Mouse (Mus musculus) NIH3T3 (cell line): Measurements from ENCODE around the gene Atp23.
A peak's percentile ranks its signal among the peaks of the same experiment; 100 is the strongest.

Source experiments
- DNase-seq: peaks from one replicate; pipeline ENCODE4 v3.0.0-alpha.2; 2012; ENCODE audit warnings: low read depth

Atp23 gene

DNA sequence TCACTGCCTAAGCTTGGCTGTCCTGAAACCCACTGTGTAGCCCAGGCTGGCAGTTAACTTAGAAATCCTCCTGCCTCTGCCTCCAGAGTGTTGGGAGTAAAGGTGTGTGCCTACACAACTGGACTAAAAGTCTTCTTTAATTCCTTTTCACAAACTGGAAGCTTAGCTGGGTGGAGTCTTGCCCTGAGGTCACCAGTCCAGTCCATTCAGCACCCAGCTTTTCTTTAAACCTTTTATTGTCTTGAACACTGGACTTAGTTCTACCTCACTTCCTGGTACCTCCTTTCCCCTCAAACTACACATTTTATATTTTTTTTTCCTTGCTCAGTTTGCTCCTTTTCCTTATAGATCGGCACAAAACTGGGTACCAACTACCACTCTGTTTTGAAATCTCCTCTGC is 10.3 kb upstream of the Atp23 start:
- no peak for DNase-seq

DNA sequence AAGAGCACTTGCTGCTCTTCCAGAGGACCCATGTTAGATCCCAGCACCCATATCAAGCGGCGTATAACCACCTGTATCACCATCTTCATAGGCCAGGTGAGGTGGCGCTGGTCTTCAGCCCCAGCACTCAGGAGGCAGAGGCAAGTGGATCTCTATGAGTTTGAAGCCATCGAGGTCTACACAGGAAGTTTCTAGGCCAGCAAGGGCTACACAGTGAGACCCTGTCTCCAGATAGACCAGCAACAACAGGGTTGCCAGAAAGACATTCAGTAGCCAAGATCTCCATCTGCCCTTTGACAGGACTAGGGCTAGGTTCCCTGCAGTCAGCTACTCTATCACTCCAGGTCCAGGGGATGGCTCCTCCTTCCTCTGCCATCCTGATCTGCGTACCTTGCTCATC is 5.7 kb upstream of the Atp23 start:
- no peak for DNase-seq

DNA sequence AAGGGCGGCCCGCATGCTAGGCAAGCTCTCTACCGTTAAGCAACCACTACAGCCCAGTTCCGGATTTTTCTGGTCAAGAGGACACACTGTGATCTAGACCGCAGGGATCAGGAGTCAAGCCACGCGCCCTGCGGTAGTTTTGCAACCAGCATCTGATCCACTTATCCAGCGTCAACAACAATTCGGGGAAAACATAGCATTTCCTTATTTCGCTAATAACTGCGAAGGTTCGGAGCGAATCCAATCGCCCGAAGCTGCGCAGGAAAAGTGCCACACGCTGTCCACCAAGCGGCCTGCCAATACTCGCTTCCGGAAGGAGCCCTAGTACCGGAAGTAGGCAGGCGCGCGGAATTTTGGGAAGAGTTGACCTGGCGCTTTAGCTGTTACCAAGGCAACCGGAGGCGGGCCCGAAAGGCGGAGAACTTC is 4.5 kb upstream of the Atp23 start:
- peak; percentile 98 for DNase-seq

DNA sequence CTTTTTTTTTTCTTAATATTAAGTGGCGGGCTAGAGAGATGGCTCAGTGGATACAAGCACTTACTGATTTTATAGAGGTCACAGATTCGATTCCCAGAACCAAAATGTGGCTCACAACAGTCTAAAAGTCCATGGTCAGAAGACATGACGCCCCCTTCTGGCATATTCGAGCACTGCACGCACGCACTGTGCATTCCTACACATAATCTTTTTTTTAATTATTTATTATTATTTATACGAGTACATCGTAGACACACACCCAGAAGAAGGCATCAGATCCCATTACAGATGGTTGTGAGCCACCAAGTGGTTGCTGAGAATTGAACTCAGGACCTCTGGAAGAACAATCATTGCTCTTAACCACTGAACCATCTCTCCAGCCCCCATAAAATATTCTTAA is 3.9 kb upstream of the Atp23 start:
- peak; percentile 45 for DNase-seq

DNA sequence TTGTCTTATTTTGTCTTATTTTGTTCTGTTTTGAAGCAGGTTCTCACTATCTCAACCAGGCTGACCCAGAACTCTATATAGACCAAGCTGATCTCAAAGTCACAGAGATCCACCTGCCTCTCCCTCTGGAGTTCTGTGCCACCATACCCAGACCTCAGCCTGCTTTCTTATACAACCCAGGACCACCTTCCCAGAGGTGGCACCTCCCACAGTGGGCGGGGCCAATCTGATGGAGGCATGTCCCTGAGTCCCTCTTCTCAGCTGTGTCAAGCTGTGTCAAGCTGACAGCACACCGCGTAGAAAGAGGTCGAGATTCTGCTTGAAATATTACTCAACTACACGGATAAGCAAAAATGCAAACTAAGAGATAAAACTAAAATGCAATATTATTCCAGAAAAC is 3.1 kb upstream of the Atp23 start:
- no peak for DNase-seq

DNA sequence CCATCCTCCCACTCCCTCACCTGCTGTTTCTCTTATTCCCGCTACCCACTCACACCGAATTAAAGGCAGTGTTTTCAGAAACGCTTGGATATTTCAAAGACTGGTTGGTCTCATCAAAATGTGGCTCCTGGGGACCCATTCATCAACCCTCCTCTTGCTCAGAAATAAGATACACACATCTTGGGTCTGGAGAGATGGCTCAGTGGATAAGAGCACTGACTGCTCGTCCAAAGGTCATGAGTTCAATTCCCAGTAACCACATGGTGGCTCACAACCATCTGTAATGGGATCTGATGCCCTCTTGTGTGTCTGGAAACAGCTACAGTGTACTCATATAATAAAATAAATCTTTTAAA is 311 bp upstream of the Atp23 start:
- DNase-seq: no peak

DNA sequence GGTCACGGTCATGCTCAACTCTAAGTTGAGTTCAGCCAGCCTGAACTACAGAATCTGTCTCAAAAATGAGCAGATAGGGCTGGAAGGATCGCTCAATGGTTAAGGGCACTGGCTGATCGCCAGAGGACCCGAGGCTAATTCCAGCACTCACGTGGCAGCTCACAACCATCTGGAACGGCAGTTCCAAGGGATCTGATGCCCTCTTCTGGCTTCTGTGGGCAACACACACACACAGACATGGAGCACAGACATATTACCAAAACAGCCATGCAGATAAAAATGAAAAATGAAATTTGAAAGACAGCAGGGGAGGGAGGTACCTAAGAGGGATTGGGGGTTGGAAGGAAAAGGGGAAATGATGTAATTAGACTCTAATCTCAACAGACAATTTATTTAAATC is 5.3 kb downstream of the Atp23 start:
- DNase-seq: no peak

DNA sequence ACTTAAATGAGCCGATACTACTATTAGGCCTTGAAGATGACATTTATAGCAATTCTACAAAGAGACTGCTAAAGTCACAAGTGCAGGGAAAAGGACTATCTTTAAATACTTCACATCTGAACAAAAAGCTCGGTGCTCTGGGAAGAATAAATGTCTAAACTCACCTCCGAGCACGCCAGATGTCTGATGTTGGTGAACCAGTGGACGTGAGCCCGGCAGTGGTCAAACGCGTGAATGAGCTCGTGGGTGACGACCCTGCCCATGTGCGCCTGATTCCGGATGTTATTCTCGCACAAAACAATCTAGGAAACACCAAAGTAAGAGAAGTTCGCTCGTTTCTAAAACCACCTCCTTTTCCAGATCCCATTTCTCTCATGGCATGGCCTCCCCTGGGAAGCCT is 7.1 kb downstream of the Atp23 start:
- no peak for DNase-seq

DNA sequence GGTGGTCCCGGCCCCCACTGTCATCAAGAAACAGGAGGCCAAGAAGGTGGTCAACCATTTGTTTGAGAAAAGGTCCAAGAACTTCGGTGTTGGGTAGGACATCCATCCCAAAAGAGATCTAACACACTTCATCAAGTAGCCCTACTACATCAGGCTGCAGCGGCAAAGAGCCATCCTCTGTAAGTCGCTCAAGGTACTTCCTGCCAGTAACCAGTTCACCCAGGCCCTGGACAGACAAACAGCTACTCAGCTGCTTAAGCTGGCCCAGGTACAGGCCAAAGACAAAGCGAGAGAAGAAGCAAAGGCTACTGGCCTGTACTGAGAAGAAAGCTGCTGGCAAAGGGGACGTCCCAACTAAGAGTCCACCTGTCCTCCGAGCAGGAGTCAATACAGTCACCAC is 8.0 kb downstream of the Atp23 start:
- DNase-seq: no peak

DNA sequence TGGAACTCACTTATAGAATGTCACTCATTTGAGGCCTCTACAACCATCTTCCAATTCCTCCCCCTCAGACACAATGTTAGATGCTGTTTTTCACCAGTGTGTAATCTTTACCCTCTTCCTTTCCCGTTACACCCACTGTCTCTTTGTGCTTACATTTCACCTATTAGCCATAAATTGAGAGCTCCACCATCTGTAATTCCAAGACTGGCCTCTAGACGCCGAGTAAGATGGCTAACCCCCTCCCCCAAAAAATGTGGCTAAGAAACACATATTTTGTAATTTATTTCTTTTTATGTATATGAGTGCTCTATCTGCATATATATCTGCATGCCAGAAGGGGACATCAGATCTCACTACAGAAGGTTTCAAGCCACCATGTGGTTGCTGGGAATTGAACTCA is 27.4 kb downstream of the Atp23 start:
- no peak for DNase-seq

DNA sequence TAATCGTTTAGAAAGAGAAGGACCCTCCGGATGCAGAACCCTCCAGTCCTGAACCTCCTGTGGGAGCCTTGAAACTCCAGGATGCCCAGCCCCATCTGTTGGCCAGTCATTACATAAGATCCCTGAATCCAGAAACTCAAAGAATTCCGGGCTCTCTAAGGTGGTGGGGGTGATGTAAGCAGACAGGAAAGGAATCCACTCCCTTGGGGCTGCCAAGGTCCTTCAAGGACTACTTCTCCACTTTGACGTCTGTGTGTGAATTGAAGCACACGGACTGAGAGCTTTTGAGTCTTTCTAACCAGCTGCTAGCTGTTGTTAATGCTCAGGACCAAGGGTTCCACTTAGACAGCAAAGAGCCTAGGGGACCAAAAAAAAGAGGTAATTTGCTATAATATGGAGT is 28.9 kb downstream of the Atp23 start:
- no peak for DNase-seq

DNA sequence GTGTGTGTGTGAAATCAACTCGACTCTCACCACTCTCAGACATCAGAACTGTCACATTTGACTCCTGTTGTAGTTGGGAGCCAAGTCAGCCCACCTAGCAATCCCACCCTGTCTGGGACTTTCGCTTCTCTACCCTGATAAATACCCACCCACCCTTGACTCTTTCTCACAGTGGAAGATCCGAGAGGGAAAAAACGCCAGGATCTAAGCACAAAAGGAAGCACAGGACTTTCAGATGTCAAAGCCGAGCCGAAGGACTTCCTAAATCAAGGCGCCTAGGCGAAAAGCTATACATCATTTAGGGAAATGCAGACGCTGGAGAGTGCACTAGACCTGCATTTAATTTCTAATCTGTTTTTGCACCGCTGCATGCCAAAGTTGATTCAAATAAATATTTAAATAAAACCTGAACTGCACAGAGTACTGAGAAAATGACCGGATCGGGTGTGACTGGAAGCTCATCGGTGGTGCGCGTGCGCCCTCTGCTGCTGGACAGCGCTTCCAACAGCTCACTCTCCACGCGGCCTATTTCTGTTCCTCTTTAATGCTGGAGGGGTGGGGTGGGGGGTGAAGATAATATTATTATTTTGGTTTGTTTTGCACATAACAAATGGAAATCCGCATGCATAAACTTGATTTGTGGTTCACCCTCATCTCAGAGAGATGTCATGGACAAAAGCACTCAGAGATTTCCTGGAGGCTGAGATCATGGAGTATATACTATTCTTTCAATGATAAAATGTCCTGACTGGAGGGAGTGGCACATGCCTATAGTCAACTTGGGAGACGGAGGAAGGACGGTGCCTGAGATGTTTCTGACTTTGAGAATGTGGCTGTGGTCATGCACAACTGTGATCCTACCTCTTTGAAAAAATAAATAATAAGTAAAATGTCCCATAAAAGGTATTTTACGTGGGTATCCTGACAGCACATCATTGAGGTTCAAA is 31.5 kb downstream of the Atp23 start:
- peak; percentile 87 for DNase-seq

DNA sequence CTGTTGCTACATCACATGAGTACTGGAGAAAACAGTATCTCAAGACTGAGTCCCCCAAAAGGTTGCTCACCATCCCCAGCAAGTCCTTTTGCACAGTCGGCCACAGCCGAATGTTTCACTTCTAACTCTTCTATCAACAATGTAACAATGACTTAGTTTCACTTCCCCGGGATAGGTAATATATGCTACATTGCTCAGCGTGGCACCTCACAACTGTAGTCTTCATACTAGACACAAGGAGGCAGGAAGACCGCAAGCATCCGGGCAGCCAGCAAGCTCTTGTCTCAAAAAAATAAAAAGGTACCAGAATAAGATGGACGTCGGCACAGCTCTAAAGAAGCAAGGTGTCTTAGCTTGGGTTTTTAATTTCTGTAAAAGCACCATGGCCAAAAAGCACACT is 35.9 kb downstream of the Atp23 start:
- DNase-seq: no peak

DNA sequence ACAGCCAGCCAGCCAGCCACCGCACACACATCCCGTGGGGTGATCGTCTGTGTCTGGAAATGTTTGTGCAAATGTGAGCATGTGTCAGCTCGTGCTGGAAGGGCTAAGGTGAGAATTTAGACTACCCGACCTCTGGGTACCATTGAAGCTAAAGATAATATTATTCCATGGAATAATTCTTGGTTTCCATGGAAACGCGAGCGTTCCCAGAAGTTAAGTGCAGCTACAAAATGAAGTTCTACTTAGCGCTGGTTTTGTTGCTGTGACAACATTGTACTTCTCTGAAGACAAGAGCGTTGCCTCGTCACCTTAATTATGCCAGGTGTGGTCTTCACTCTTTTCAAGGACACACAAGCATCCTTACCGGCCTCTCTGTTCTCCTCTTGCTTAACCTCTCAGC is 39.0 kb downstream of the Atp23 start:
- DNase-seq: no peak

DNA sequence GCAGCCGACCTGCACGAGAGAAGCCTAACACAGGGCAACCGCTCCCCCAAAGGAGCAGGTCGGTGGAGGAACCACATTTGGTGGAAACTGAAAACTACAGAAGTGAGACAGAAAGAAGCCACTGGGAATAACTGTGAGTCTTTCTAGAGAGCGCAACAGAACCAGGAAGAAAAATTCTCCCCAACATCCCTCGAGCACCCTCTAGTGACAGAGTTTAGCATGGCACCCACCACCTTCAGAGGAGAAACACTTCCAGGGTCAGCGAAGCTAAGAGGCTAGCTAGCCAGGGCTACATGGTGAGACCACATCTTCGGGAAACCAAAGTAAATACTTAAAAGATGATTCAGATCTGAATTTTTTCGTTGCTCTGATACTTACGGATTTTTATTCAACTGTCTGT is 47.9 kb downstream of the Atp23 start:
- DNase-seq: peak; percentile 43

DNA sequence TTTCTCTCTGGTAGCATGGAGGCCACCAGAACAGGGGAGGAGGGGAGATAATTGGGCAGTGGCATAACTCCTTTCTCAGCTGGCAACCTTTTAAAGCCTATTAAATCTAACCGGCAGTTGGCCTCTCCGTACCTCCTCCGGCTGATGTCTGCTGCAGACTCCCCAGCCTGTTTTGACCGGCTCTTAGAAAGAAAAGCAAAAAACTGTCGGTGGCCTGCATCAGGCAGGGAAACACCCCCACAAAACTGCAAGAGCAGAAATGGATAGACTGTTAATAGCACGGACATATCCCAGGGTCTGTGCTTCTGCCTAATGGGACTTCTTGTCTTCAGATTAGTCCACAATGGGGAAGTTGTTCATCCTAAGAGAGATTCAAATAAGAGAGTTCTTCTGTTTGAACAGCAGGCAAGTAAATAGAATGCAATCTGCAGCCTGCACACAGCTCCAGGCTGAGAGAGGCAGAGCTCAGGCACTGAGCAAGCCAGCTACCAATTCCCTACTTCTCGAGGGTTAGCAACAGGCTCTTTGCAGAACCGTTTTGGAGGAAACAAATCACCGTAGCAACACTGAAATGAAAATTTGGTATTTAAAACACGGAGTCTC is 55.7 kb downstream of the Atp23 start:
- DNase-seq: no peak

DNA sequence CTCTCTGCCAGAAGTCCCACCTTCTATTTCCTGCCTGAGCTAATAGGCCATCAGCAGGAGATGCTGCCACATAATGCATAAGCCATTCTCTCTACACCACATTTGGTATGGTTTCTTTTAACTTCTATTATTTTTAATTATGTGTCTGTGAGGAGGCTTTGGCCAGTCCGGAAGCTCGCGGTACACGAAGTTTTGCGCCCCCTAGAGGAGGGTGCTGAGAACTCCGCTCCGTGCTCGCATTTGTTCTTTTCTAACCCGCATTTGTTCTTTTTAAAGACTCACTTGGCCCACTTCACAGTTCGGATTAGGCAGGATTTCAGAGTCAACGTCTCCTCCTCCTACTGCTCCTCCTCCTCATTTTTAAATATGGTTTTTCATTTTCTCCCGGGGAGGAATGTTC is 56.5 kb downstream of the Atp23 start:
- peak; percentile 57 for DNase-seq

DNA sequence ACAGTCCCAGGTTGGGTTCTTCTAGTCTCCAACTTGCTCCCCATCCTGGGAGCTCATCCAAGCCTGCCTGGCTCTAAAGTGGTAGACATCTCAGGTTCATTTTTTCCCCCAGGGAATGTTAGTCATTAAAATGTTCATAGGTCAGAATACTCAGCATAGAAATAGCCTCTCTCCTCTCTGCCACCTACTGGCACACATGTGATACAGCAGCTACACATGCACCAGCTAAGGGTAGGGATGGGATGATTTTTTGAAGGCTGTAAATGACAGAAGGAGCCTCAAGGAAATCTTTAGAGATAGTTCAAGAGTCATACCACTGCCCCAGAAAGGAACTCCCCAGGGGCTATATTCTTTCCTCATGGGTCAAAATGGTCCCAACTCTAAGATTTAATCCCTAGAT is 60.9 kb downstream of the Atp23 start:
- DNase-seq: no peak

DNA sequence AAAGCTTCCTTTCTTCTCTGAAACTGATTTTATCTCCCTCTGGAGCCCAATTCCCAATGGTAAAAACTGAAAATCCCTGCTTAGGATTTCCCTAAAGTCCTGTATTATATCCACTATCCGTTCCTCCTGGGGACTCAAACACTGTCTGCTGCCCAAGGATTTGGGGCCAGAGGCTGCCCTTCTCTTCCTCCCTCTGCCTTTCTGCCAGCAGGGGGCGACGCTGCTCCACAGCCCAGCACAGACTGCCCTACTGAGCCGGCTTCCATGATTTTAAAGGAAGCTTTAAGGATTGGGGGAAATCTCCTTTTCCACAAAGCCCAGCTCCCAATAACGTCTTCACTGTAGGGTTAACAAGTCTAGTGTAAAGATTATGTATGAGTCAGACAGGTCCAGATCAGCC is 68.1 kb downstream of the Atp23 start:
- DNase-seq: peak; percentile 52

DNA sequence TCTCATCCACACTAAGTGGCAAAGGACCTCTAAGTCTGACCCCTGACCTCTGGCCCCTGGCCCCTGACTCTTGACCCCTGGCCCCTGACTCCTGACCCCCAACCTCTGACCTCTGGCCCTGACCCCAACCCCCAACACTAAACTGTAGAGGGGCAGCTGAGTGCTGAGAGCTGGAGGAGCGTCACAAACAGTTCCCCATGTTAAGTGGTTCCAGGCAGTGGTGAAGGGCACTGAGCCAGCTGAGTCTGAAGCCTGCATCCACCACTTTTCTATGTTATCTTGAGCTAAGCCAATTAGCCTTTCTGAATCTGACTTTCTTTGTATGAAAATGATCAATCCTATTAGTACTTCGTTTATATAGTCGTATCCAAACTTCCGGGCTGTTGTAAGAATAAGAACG is 69.8 kb downstream of the Atp23 start:
- DNase-seq: peak; percentile 11

DNA sequence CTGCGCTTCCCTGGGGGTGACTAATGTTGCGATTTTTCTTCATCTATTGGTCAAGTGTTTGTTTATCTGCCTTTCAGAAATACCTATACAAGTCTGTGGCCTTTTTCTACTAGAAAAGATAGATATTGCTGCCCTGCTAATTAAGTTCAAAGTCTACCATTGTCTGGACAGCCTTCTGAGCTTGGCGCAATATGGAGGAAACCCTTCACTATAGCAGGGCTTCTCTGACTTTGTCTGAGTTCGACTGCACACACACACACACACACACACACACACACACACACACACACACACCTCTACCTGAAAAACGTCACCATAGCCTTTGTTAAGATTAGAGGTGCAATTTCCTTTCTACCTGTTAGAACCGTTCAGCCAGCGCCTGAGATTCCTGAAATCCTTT is 72.5 kb downstream of the Atp23 start:
- DNase-seq: no peak

DNA sequence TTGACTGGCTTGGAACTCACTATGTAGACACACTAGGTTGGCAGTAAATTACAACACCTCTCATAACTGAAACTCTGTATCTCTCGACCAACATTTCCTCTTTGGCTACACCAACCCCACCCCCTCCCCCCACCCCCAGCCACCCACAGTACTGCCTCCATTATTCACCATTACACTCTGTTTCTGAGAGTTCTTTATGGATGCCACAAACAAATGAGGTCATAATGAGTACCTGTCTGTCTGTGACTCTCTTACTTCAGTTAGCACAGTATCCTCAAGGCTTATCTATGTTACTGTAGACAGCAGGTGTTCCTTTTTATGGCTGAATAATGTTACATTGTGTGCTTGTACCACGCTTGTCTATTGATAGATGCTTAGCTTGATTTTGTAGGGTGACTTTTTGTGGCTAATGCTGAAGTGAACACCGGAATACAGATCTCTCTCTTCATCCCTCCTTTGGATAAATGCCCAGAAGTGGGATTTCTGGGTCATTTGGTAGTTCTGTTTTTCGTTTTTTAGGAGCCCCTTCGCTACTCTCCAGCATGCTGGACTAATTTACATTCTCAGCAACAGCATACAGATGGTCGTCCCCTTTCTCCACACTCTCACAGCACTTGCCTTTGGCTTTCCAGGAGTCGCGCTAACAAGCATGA is 73.1 kb downstream of the Atp23 start:
- no peak for DNase-seq

DNA sequence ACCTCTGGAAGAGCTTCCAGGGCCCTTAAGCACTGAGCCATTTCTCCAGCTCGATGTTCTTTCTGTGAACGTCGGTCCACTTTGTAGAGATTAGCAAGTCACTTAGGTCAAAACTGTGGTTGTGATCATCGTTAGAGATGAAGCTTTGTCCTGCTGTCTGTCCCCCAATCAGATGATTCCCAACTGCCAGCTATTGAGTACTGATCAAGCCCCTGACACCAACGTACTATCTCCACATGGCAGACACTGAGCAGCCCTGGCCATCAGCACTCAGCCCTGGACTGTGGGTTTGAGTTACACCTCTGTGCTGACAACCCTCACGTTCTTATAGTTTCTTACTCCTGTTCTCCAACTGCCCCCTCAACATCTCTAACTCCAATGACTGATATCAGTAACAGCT is 74.2 kb downstream of the Atp23 start:
- no peak for DNase-seq
